Mouse (Mus musculus): Measurements from ENCODE around the gene Gm20888. TPM values are rescaled to one million over a fixed set of nuclear protein-coding genes. Genes with fewer than 3 reads are reported as not detected.
"Not testable (repeated sequence)": the region's sequence is repeated elsewhere in the genome, so short reads cannot be mapped to it uniquely, and the experiment has no call there.

The Gm20888 gene
- total RNA-seq (2021) = not detected
- long read RNA-seq, experiment 1 = 0 reads
- long read RNA-seq, experiment 2 = 0 reads

DNA sequence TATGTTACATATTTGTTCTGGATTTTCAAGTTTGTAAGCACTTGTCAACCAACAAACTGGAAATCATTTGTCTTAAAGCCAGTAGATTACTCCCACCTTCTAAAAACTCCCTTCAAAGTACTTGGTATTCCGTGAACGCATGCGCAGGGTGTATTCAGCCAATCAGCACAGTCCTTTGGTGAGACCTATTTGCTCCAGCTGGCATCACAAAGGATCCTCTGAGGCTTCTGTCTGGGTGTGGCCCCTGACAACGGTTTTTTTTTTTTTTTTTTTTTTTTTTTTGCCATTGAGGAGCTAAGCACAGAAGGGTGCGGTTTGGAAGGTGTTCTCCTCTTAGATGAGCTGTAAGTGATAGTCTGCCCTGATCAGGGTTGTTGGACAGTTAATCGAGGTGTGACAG, at the start of gene Gm20888:
TSS of gene Gm20888 (plus strand) at position 301 of the 400 bp plus-strand sequence.
- not testable (repeated sequence) for DNase-seq (ENCODE audit: low spot score in 2 of 2)

Other genes starting within 250 kb of the Gm20888 start
- not detected for gene Gm21118, start 168.2 kb upstream of the Gm20888 start, total RNA-seq (2021)
- not detected for gene Gm29423, start 138.6 kb upstream of the Gm20888 start, total RNA-seq (2021)
- gene Gm29644, start 138.5 kb upstream of the Gm20888 start, total RNA-seq (2021) = not detected